Mouse (Mus musculus) erythroblast, embryonic 14.5 days (primary cell): ENCODE measurements around the gene Utp11. TPM values are rescaled to one million over a fixed set of nuclear protein-coding genes. Genes with fewer than 3 reads are reported as not detected.
A peak's percentile ranks its signal among the peaks of the same experiment; 100 is the strongest.

Experiments
- H3K27me3 ChIP-seq: 2 replicates; pipeline ENCODE4 v1.6.1; 2012; ENCODE audit warnings: inconsistent platforms; ENCODE audit not compliant: control insufficient read depth
- H3K36me3 ChIP-seq: 2 replicates; pipeline ENCODE4 v1.6.1; 2012; ENCODE audit warnings: mild to moderate bottlenecking, inconsistent platforms; ENCODE audit not compliant: control insufficient read depth
- H3K4me1 ChIP-seq: 2 replicates; pipeline ENCODE4 v1.6.1; 2012; ENCODE audit warnings: inconsistent platforms; ENCODE audit not compliant: control insufficient read depth
- H3K4me3 ChIP-seq: replicated peaks from 2 replicates; pipeline ENCODE3; 2012; ENCODE audit warnings: moderate library complexity, mild to moderate bottlenecking, inconsistent platforms
- H3K9me3 ChIP-seq: 2 replicates; pipeline ENCODE4 v1.6.1; 2012; ENCODE audit warnings: low read length, inconsistent platforms, mixed read lengths; ENCODE audit not compliant: control insufficient read depth
- GATA1 ChIP-seq: IDR thresholded peaks from 2 replicates; pipeline ENCODE4 v1.6.1; 2012; ENCODE audit warnings: low read length, inconsistent platforms, mixed read lengths
- TAL1 ChIP-seq: IDR thresholded peaks from 3 replicates; pipeline ENCODE4 v1.6.1; 2012; ENCODE audit warnings: low read length, inconsistent platforms, mixed read lengths
- polyA plus RNA-seq: library from polyadenylated mRNA; stranded (reverse); fragments of >175 nt; gene quantifications from 2 replicates; pipeline ENCODE4 v1.2.3, GENCODE M21; 2012

The Utp11 gene
- polyA plus RNA-seq = 0.19 and 0.50 TPM in 2 replicates

DNA sequence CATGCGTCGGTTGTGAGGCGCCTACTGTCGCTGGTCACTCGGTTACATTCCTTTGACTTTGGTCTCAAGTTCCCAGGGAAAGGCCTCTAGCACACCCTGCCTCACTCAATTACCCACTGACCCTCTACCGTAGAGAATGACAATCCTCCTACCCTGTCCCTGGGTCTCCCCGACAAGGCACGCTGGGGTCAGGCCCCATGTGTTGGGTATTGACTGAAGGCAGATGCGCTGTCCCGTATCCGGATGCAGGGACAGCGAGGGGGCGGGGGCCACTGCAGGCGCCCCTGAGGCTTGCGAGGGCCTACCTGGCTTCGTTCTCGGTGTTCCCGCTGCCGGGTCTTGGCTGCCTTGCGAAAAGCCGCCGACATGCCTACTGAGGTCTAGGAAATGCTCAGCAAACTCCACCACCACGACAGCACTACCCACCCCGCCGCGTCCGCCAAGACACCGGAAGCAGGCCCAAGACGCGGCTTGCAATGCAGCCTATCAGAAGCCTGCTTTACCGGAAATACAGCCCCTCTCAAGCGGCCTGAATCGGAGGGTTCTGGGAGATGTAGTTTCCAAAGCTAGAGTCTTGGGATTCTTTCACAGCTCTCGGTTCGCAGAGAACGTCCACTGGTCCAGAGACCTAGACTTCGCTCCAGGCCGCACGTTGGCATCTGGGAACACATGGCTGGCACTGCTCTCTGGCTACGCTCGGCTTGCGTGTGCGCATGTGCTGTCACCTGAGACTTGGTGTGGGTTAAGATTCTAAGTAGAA is at the start of gene Utp11:
Gene Utp11 (minus strand): TSS at position 466 of the 760 bp plus-strand sequence.
- Histone ChIP-seq H3K4me3 (peak within 1 kb of the TSS; percentile 97), H3K4me1 (peaks cover 51% of the 10 kb centered on the region), H3K36me3 (peaks cover 9% of the 10 kb centered on the region), H3K9me3 (no peaks in the 10 kb centered on the region), H3K27me3 (peaks cover 7% of the 10 kb centered on the region)
- TF ChIP-seq GATA1 = no peak
- no peak for TF ChIP-seq TAL1

DNA sequence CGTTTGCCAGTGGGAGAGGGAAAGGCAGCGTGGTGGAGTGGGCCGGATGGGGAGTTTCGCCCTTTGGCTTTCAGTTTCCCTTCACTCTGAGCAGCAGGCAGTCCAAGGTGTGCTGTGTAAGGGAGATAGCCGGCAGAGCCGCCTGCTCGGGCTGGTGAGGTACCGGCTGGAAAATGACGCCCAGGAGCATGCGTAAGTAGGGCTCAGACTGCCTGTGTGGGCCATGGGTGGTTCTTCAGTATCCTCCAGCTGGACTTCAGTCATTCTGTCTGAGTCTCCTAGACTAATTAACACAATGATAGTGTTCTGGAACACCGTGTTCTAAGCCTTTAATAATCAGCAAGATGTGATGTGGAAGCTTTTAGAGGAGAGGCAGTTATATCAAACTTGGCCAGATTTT is 49.4 kb upstream of the Utp11 start:
- Histone ChIP-seq H3K9me3 (no peaks in the 10 kb centered on the region), H3K27me3 (no peaks in the 10 kb centered on the region), H3K36me3 (peaks cover 3% of the 10 kb centered on the region; the same call in 1 of the 2 replicates), H3K4me1 (peaks cover 26% of the 10 kb centered on the region), H3K4me3 (no peak overlapping the region)
- TF ChIP-seq GATA1 (no peak), TAL1 (no peak)

DNA sequence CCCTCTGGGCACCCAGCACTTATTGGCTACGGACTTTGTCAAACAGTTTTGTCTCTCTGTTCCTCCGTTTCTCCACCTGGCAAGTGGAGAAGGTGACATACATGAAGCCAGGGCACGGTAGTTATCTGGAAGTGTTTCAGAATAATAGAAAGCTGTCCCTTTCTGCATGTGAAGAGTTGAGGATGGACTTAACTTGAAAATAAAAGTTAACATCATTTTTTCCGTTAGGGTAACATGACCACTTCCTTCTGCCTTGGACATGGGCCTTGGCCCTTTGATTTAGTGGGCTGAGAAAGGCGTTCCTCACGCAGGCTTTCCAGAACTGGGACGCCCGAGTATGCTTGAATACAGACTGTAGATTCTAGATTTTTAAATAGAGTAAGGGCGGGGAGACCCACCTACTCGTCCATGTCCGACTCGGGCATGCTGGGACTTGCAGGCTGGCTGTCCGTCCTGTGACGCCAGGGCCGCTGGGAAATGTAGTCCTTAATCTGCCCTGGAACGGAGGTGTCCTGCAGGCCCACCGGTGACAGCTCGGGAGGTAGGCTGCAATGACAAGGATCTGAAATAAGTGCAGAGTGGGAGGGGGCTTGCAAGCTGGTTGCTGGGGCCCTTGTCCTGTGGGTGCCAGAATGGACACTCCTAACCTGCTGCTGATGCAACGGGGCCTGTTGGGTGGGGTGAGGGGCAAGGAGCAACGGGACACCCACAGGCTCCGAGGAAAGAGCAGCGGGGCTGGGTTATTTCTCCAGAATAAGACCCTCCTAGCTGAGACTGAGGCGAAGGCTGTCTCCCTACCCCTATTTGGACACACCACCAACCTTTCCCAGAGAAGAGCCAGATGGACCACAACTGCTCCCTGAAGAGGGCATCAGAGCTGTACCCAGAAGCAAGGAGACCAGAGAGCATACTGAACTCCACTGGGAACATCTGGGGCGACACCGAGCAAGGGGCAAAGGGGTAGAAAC is 48.3 kb upstream of the Utp11 start, which contains the start of gene Inpp5b:
Gene Inpp5b (plus strand): TSS at position 475 of the 968 bp plus-strand sequence.
- H3K4me1 ChIP-seq = peaks cover 20% of the 10 kb centered on the region
- H3K27me3 ChIP-seq = no peaks in the 10 kb centered on the region
- TF ChIP-seq TAL1 = no peak
- TF ChIP-seq GATA1 = no peak
- no peaks in the 10 kb centered on the region for H3K9me3 ChIP-seq
- H3K36me3 ChIP-seq = peaks cover 3% of the 10 kb centered on the region; the same call in 1 of the 2 replicates
- H3K4me3 ChIP-seq = peak within 1 kb of the TSS; percentile 64

DNA sequence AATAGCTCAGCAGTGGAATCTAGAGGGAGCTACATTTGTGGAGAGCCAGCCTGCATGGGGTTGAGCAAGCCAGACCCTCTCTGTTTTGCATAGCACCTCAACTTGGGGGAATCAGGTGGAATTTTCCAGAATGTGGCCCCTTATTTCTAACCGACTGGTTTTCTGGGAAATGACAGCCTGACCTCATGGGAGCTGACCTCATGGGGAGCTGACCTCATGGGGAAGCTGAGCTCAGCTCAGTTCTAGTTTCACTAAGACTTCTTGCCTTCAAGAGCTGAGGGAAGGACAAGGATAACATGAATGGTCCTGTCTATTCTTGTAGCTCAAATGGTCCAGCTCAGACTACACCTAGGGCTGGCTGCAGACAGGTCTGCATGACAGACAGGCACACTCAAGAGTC is 45.4 kb upstream of the Utp11 start:
- Histone ChIP-seq H3K4me1 (peaks cover 19% of the 10 kb centered on the region), H3K9me3 (no peaks in the 10 kb centered on the region), H3K36me3 (peaks cover under 1% of the 10 kb centered on the region), H3K27me3 (no peaks in the 10 kb centered on the region), H3K4me3 (no peak overlapping the region)
- TF ChIP-seq GATA1 (no peak), TAL1 (no peak)

DNA sequence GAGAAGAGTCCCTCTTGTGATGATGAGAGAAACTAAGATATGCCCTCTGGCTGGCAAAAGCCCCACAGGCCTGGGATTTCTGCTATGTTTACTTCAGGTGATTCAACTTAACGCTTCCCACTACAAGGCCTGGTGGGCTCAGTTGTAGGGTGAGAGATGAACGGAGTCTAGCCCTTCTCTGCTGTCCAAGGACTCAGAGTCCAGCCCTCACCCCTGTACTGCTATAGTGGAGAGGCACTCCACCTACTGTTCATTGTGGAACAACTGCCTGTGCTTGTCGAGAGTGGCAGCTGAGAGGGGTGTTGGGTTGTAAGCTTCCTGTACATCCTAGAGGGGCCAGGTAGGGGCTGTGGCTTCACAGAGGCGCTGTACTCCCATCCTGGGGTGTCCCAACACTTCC is 44.6 kb upstream of the Utp11 start:
- Histone ChIP-seq H3K9me3 (no peaks in the 10 kb centered on the region), H3K4me1 (peaks cover 19% of the 10 kb centered on the region), H3K27me3 (no peaks in the 10 kb centered on the region), H3K4me3 (no peak overlapping the region), H3K36me3 (peaks cover 9% of the 10 kb centered on the region)
- TF ChIP-seq TAL1 (no peak), GATA1 (no peak)

DNA sequence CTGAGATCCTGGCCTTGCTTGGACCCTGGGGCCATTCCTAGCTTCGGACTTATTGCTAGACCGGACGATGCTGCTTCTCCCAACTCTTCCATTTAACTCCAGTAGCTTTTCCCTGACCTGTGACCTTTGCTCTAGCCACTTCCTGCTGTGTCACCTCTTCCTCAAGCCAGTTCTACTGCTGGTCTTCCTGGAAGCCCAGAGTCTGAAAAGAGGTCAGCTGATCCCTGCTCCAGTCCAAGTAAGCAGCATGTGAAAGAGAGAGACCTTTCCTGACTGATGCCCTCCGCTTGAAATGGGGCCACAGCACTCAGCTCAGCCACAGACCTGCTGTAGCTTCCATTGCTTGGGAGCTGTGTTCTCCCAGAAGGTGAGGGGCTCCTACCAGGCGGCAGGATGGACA is 44.1 kb upstream of the Utp11 start:
- TF ChIP-seq GATA1 (no peak), TAL1 (no peak)
- no peaks in the 10 kb centered on the region for H3K27me3 ChIP-seq
- H3K4me3 ChIP-seq = no peak overlapping the region
- peaks cover 17% of the 10 kb centered on the region for H3K4me1 ChIP-seq
- H3K36me3 ChIP-seq = peaks cover 14% of the 10 kb centered on the region
- H3K9me3 ChIP-seq = no peaks in the 10 kb centered on the region

DNA sequence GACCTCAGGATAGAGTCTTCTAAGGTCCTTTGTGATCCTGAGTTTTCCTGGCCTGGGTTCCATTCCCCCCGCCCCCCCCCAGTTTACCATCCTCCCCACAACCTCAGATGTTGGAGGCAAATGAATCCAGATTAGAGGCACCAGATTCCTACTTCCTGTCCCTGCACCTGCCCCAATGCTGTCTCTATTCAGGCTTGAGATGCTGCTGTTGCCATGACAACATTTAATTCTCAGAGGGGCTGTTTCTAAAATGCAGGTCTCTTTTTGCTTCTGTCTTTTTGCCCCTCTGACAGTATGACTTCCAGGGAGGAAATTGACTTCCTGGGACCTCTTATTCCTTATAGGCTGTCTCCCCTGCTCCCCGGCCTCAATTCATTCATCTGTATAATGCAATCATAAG is 43.6 kb upstream of the Utp11 start:
- Histone ChIP-seq H3K4me1 (peaks cover 11% of the 10 kb centered on the region), H3K9me3 (no peaks in the 10 kb centered on the region), H3K27me3 (no peaks in the 10 kb centered on the region), H3K36me3 (peaks cover 19% of the 10 kb centered on the region), H3K4me3 (no peak overlapping the region)
- TF ChIP-seq GATA1 (no peak), TAL1 (no peak)

DNA sequence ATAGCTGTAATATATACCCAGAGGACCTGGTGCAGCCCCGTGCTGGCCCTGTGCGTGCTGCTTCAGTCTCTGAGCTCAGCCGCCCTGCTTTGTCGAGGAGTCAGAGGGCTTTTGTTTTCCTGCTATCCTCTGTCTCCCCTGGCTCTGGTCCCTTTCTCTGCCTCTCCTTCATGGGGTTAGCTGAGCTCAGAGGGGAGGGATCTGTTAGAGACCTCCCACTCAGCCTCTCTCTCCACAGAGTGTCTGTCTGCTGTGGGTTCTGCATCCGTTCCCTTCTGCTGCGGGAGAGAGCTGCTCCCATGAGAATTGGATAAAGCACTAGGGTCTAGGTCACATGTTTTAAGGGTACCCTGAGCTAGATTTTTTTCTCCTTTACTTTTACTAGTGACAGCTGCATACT is 32.7 kb upstream of the Utp11 start:
- H3K4me3 ChIP-seq = no peak overlapping the region
- H3K9me3 ChIP-seq = no peaks in the 10 kb centered on the region
- no peaks in the 10 kb centered on the region for H3K4me1 ChIP-seq
- no peak for TF ChIP-seq TAL1
- TF ChIP-seq GATA1 = no peak
- H3K27me3 ChIP-seq = no peaks in the 10 kb centered on the region
- peaks cover 100% of the 10 kb centered on the region for H3K36me3 ChIP-seq

DNA sequence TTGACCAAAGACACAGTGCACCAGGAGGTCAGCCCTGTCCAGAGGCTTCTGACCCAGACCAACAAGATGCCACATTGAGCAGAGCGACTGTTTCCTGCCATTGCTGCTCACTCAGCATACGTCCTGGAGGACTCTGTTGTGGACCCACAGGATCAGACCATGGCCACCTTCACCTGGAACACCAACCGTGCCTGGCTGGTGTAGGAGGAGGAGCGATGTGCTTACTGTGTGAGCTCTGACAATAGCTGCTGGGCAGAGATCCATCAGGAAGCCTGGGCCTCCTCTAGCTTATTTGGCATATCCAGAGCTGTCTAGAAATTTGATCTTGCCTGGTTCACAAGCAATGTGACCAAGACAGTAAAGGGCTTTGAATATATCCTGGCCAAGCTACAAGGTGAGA is 25.7 kb upstream of the Utp11 start:
- H3K27me3 ChIP-seq = no peaks in the 10 kb centered on the region
- TF ChIP-seq TAL1 (no peak), GATA1 (no peak)
- no peak overlapping the region for H3K4me3 ChIP-seq
- no peaks in the 10 kb centered on the region for H3K9me3 ChIP-seq
- peaks cover 84% of the 10 kb centered on the region for H3K36me3 ChIP-seq
- peaks cover 21% of the 10 kb centered on the region for H3K4me1 ChIP-seq
